Mouse (Mus musculus): ENCODE measurements around the gene Gm10337.

Gene Gm10337

GRCm38 (mm10) chr15:102499851-102500250 is 3.7 kb upstream of the Gm10337 start:
- DNase-seq (ENCODE audit: low spot score): no peak

DNA sequence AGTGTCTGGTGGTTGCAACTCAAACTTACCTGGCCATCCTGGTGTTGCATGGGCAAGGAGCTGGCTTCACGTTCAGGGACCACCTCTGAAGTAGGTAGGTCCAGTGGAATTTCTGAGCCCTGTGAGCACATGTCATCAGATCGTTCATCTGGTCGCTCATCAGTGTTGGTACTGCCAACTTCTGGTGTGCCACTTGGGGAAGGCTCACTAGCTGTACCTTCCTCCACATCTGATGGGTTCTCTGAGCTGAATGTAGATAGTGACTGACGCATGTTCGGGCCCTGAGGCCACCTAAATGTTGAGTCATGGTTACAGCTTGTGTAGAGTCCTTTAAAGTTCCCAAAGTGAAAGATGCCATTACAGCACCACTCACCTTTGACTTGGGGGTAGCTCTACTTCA is 3.0 kb upstream of the Gm10337 start:
- no peak for DNase-seq (ENCODE audit: low spot score)

DNA sequence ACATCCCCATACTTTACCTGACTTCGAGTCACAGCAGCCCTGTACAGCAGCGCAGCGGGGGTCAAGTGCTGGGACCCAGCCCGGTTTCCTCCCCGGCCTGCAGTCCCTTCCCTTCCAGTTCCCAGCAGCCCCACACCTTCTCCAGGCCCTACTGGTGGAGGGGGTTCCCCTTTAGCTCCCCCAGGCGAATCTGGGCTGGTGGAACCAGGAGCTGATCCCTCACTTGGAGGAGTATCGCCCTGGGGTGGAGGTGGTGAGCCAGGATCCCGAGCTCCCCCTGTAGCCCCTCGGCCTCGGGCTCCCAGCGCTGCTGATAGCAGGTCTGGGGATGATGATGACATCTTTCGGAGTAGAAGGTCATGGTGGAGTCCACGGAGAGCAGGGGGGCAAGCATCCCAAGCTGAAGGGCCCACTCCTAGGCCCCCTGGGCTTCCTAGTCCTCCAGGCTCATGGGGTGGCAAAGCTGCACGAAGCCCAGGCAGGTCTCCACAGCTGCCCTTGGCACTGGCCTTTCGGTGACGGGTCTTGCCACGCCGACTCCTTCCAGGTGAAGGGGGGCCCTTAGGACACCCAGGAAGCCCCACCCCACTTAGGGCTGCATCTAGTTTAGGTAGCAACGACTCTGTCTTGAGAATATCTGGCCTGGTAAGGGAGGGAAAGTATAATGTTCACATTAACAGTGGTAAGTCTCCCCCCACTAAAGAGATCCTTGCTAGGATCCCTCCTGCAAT is 2.3 kb upstream of the Gm10337 start:
- no peak for DNase-seq (ENCODE audit: low spot score)

- DNase-seq (ENCODE audit: low spot score): peak; percentile 84
These were observed 1.2 kb upstream of the Gm10337 start for GRCm38 (mm10) chr15:102502254-102502840.

DNA sequence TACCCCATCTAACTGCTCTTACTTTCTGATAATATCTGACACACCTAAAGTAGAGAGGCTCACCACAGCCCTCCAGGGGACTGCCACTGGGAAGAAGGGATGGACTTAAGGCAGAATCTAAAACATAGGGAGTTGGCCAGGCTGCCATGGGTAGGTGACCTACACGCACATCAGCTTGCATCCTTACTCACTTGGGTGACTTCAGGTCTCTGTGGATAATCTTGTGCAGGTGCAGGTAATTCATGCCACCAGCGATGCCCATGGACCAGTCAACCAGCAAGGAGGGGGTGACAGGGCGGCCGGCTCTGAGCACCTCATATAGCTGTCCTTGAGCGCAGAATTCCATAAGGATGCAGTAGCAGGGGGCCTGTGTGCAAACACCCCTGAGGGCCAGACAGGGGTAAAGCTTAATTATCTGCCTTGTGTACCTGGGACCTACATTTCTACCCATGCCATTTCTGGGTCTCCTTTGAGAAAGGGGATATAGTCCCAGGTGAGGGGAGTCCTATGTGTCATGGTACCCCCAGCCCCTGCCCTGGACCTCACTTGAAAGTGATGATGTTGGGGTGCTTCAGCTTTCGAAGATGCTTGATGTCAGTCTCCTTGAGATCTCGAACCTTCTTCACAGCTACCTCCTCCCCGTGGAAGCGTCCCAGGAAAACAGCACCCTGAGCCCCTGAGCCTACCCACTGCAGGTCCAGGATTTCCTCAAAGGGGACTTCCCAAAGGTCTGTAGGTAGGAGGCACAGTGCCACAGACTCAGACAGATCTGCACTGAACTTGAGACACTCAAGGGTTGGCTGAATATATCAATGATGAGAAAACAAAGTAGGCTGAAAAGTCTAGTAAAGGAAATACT is 631 bp downstream of the Gm10337 start:
- no peak for DNase-seq (ENCODE audit: low spot score)

DNA sequence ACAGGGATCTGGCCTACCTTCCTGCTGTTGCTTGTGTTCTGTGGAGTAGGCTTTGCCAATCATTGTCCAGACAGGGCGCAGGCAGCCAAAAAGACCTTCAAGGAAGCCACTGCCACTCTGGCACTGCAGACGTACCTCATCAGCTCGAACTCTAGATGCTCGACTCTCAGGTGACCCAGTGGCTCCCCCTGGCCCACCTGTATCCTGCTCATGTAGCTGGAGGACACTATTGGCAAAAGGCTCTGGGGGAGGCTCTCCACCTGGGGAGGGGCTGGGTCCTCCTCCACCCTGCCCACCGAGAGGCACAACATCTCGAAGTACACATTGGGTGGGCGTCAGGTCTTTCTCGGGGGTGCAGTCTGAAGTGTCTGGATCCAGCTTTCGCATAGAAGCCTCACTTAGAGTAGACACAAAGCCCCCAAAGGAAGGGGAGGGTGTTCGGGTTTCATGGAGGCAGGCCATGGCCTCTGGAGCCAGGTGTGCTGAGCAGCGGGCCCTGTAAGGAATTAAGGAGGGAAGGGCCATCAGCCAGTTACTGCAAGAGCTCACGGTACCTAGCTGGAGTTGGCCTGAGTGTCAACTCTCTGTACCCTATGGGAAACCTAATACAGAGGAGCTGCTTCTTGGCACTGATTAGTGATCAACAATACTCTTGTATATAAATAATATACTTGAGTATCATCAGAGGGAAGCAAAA is 1.7 kb downstream of the Gm10337 start:
- no peak for DNase-seq (ENCODE audit: low spot score)

GRCm38 (mm10) chr15:102505770-102506463 is 2.4 kb downstream of the Gm10337 start:
- DNase-seq (ENCODE audit: low spot score): no peak

- DNase-seq (ENCODE audit: low spot score): no peak
These were observed 2.9 kb downstream of the Gm10337 start for GRCm38 (mm10) chr15:102506464-102506830.

DNA sequence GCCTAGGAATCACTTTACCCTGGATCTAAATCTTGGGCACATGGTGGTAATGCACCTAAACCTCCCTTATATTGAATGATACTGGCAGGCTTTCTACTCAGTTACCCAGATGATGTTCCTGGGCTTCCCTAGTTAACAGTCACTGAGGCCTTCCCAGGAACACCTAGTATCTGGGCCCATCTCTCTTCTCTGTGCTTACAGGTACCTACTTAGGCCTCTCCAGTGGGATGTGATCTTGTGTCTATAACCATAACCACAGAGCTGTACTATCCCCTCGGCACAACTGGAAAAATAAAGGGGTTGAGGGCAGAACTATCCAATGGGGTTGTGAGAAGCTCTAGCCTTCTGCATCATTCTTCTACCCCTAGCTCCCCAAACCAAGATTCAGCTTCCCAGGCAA is 3.3 kb downstream of the Gm10337 start:
- no peak for DNase-seq (ENCODE audit: low spot score)

DNA sequence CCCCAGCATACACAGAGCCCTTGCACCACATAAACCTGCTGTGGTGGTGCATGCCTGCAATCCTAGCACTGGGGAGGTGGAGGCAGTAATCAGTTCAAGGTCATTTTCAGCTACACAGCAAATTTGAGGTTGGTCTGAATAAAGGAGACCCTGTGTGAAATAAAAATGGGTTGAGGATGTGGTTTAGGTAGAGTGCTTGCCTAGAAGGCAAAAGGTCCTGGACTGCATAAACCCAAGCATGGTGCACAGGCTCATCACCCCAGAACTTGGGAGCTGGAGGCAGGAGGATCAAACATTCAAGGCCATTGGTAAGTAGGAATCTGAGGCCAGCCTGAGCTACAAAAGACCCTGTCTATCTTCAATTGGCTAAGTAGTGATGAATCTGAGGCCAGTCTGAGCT is 4.0 kb downstream of the Gm10337 start:
- no peak for DNase-seq (ENCODE audit: low spot score)

GRCm38 (mm10) chr15:102508336-102508735 is 4.8 kb downstream of the Gm10337 start:
- DNase-seq (ENCODE audit: low spot score): no peak

DNA sequence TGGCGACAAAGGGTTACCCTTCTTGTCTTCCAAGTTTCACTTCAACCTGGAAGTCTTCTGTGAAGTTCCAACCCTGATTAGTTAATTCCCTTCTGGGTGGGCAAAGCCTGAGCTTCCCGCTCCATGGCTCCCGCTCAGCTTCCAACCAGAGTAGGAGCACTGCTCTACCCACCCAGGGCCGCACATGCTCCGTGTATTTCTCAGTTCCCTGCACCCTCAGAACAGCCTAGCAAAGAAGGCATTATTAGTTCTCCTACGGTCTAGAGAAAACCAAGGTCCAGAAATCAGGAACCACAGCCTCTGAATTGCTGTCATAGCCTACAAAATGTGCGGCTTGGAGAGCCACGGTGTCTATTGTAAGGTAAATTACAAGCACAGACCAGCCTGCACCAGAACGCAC is 6.6 kb downstream of the Gm10337 start:
- DNase-seq (ENCODE audit: low spot score): peak; percentile 38

GRCm38 (mm10) chr15:102510590-102511284 is 7.2 kb downstream of the Gm10337 start:
- peak; percentile 96 for DNase-seq (ENCODE audit: low spot score)

DNA sequence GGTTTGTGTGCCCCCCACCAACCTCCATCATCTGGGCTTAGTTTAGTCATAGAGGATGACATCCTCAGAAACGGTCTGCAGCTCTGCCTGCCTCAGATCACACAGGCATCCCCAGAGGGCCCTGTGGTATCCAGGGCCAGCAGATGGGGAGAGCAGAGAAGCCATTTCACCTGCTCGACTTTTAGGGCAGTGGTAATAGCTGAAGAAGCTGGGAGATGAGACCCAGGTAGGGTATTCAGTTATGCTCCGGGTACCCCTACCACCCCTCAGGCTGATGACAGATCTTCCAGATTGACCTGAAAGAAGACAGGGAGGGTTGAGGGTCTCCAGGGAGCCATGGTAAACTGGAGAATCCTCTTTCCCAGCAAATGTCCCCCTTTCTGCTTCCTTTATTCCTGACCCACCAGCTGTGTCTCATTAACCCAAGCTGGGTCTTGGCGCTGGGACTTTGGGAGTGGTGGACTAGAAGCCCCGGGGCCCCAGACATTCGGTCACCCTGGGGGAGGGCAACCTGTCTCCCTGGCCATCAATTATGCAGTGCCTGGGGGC is 7.8 kb downstream of the Gm10337 start:
- DNase-seq (ENCODE audit: low spot score): no peak

- no peak for DNase-seq (ENCODE audit: low spot score)
These were observed 8.5 kb downstream of the Gm10337 start for GRCm38 (mm10) chr15:102512010-102512409.

GRCm38 (mm10) chr15:102512471-102512870 is 8.9 kb downstream of the Gm10337 start:
- DNase-seq (ENCODE audit: low spot score): no peak

- DNase-seq (ENCODE audit: low spot score): no peak
These were observed 9.5 kb downstream of the Gm10337 start for GRCm38 (mm10) chr15:102513004-102513403.

DNA sequence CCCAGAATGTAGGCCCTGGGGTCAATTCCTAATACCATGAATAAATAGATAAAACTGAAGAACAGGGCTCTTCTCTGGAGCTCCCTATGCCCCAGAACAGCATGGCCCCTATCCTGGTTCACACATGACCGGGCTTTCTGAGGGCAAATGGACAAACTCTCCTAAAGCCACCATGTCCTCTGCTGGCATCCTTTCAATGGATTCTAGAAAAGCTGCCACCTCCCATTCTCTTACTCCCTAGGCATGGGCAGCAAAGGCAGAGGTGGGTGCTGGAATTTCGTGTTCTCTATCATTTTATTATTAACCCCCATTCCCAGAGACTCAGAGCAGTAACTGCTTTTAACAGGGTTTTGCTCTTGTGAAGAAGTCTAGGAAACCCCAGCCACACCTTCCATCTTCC is 11.7 kb downstream of the Gm10337 start:
- DNase-seq (ENCODE audit: low spot score): no peak

DNA sequence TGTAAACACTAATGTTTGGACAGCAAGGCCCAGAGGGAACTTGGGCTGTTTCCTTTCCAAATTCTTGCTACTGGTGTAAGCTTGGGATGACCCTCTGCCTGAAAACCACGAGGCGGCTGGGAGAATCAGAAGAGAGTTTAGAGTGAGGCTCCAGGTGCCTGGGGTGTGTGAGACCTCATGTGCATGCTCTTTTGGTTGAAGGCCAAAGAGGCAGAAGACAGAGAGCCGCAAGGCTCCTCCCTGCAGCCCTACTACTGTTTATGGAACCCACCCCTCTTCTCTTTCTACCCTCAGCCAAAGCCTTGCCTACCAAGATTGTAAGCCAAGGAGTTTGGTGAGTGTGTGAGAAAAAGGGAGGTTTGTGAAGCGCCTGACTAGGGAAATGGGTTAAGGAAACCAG is 12.3 kb downstream of the Gm10337 start:
- DNase-seq (ENCODE audit: low spot score): no peak

GRCm38 (mm10) chr15:102516293-102516692 is 12.8 kb downstream of the Gm10337 start:
- DNase-seq (ENCODE audit: low spot score): no peak
